13 mouse cellular contexts compared by ENCODE assay signal in the genomic region with DNA sequence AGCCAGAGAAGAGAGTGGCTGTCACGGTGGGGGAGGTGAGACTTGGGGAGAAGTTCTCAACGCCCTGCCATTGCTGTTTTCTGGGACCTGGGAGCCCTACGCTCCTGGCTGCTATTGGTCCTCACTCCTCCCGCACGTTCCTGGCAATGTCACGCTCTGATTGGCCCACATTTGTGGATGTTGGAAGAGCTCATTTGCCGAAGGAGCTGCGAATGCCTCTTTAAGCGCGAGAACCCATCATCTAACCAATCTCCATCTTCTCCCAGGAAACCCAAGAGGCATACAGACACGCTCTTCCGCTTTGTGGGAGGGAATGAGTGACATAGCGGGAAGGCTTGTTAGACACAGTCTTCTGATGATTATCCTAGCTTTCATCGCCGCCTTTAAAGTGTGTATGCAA.
A peak's percentile ranks its signal among the peaks of the same experiment; 100 is the strongest.
DNase-seq lines count a peak whose midpoint lies in the region; ATAC-seq lines count a peak whose summit lies in the region.
"Had no signal": no experiment of that assay in that cellular context is flagged by ENCODE, and none has a peak within 500 bp of the region (broad histone marks: within the 10 kb centered on the region; RNA-seq: fewer than 3 reads in every experiment).

No protein-coding gene starts in this region.

- peaks cover 8% of the 10 kb centered on the region for H3K4me1 ChIP-seq in hindbrain, embryonic 15.5 days (replicated peaks)
- H3K4me1 ChIP-seq in hindbrain, embryonic 10.5 days (replicated peaks): 0 out of 2 replicates have a peak, but pooled peaks cover 4% of the 10 kb centered on the region

- H3K9me3 ChIP-seq in hindbrain, embryonic 15.5 days: no peaks in the 10 kb centered on the region
- H3K9me3 ChIP-seq in hindbrain, embryonic 10.5 days: no peaks in the 10 kb centered on the region

- no peaks in the 10 kb centered on the region for H3K36me3 ChIP-seq in hindbrain, embryonic 15.5 days
- no peaks in the 10 kb centered on the region for H3K36me3 ChIP-seq in hindbrain, embryonic 10.5 days

- peak; percentile 42; the same call in 1 of the 2 replicates for ATAC-seq in hindbrain, embryonic 15.5 days (ENCODE audit: low FRiP score, low read depth)

- H3K27me3 ChIP-seq in hindbrain, embryonic 15.5 days: no peaks in the 10 kb centered on the region
- H3K27me3 ChIP-seq in hindbrain, embryonic 10.5 days (ENCODE audit: insufficient read depth, poor library complexity, severe bottlenecking): no peaks in the 10 kb centered on the region
- H3K27me3 ChIP-seq: CH12.LX had no signal

- DNase-seq in hindbrain, embryonic 10.5 days (ENCODE audit: low spot score): no peak
- peak; percentile 65 to 70 for DNase-seq in cerebellum, postnatal 25 days
- DNase-seq in left cerebral cortex, adult 18-20 months (ENCODE audit: low spot score in 2 of 2): peak; percentile 43 to 61
- peak; percentile 66 to 81 for DNase-seq in right cerebral cortex, postnatal 10 days (ENCODE audit: low spot score in 2 of 2)
- DNase-seq in Muller cell, postnatal 12 days (ENCODE audit: inconsistent ontology term): no peak
- no peak for DNase-seq in thymus, postnatal 36 days
- no peak for DNase-seq in heart, adult 9 months (ENCODE audit: low spot score in 2 of 2)
- DNase-seq: retina, postnatal 1 day had no signal

- H3K9ac ChIP-seq in hindbrain, embryonic 15.5 days: no peak overlapping the region

- peak overlapping the region; percentile 16; the same call in 1 of the 2 replicates for H3K4me2 ChIP-seq in hindbrain, embryonic 15.5 days

- H3K27ac ChIP-seq in hindbrain, embryonic 15.5 days (replicated peaks): no peak overlapping the region
- no peak overlapping the region for H3K27ac ChIP-seq in hindbrain, embryonic 10.5 days
- H3K27ac ChIP-seq: macrophage; stomach, postnatal 0 days had no signal

- WGBS in hindbrain, embryonic 15.5 days: 56% methylated on average over 15 of the region's 15 CpGs
- 67% methylated on average over 15 of the region's 15 CpGs for WGBS in hindbrain, embryonic 10.5 days

- H3K4me3 ChIP-seq in hindbrain, embryonic 15.5 days: no peak overlapping the region
- H3K4me3 ChIP-seq in hindbrain, embryonic 10.5 days: no peak overlapping the region
- H3K4me3 ChIP-seq: heart, adult 2 months had no signal

Comparison
In these comparisons a context has a peak if more than half of its experiments do, and no peak if none do; other contexts are left out.
1. DNase-seq: peak in cerebellum, postnatal 25 days (2 of 2), left cerebral cortex, adult 18-20 months (2 of 2) and right cerebral cortex, postnatal 10 days (2 of 2); none in hindbrain, embryonic 10.5 days (single experiment), Muller cell, postnatal 12 days (single experiment), thymus, postnatal 36 days (0 of 2) and heart, adult 9 months (0 of 2).